Mouse (Mus musculus) cerebellum, adult 11 months (tissue): ENCODE results near the gene Dnaaf3.

Source experiments
- DNase-seq: peaks from one replicate; pipeline ENCODE4 v3.0.0; 2022

Gene Dnaaf3

DNA sequence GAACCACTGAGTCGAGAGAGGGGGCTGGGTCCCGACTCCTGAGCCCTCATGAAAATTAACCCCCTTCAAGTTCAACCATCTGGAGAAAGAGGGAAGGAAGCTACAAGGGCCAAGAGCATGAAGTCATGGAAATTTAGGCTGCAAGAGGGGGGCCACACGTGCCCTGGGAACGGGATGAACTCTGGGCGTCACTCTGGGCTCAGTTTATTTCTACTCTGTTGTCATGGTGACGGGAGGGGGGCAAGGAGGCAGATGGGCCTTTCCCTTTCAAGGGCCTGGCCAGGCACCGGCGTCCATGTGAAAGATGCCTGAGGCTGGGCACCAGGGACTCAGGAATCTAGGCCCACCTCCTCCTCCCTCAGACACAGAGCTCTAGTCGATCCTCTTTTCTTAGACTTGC, 34.0 kb downstream of the Dnaaf3 start:
- DNase-seq = no peak

DNA sequence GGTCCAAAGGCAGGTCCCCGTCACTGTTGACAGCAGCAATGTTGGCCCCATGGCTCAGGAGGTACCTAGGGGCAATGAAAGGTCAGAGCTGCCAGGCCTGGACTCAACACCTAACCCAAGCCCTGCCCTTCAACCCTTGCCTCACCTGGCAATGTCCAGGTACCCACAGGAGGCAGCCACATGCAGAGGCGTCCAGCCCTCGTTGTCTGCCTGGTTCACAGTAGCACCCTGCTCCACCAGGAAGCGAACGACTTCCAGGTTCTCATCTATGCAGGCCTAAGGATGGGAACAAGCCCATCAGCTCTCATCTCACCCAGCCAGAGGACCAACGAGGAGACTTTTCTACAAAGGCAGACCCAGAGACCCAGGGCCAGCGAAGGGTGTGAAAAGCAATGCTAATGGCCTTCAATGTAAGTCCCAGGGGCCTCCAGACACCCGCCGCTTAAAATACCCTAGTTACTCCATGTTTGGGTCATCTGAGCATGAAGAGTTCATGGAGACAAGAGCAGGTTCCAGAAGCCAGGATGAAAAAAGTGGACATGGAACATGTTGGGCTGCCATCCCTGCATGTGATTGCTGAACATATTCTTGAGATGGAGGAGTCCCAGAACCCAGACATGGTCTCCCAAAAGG, 34.9 kb downstream of the Dnaaf3 start:
- no peak for DNase-seq

DNA sequence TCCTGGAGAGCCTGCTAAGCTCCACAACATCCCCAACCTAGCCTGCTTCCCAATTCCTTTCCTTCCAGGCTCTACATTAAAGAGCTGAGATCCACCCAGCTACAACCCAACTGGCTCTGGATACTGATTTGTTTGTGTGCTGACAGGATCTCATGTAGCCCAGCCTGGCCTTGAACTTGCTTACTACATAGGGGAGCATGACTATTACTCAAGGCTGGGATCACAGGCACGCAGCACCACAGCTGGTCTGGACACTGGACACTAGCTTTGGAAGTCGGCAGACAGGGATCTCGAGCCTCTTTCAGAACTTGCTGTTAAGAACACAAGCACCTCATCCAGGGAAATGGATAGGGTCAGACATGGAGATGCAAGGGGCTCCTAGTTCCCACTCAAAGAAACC, 35.8 kb downstream of the Dnaaf3 start:
- DNase-seq = no peak

DNA sequence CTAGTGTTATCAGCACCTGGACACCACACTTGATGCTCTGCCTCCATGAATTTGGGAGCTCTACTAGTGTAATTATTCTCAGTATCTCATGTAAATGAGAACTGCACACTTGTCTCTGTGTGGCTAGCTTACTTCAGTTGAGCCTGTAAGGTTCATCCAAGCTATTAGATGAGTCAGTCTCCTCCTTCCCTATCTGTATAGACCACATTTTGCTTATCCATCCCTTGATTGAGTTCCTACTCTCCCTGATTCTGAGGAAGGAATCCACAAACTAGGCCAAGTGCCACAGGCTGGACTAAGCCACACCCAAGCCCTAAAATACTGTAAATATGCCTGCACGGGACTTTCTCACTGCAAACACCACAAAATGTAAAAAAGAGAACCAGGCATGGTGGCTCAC, 38.3 kb downstream of the Dnaaf3 start:
- no peak for DNase-seq

DNA sequence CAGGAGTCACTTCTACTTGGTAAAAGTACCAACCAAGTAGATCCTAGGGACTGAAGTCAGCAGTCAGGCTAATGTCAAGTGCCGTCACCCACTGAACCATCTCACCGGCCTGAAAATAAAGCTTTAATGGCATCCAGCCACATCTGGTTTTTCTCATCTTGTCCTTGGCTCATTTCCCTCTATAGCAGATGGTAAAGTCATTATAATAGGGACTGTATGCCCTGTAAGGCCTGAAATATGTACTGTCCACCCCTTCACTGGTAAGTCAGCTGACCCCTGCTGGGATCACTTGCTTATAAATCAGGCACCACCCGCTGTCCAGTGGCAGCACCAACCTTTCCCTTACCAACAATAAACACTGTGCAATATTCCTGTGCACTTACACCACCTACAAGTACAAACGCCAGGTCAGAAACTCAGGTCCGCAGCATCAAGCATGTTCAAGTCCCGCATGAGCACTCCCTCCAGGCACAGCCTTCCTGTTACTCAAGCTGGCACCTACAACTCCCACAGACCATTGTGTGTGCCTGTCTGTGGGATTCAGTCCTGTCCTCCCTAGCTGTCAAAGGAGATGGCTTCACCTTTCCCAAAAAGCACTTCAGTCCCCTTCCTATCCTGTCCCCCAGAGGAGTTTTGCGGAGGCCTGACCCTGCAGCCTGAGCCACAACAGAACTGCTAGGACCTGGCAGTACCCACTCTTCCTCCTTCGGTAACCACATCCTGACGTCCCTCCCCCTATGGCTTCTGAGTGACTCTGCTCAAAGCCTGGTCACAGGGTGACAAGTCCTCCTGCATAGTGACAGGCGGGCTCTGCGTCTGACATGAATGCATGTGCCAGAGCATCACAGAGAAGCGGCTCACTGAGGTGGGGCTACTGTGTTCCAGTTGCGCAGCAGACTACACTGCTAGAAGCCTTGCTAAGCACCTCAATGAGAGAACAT, 39.7 kb downstream of the Dnaaf3 start:
- DNase-seq = no peak

DNA sequence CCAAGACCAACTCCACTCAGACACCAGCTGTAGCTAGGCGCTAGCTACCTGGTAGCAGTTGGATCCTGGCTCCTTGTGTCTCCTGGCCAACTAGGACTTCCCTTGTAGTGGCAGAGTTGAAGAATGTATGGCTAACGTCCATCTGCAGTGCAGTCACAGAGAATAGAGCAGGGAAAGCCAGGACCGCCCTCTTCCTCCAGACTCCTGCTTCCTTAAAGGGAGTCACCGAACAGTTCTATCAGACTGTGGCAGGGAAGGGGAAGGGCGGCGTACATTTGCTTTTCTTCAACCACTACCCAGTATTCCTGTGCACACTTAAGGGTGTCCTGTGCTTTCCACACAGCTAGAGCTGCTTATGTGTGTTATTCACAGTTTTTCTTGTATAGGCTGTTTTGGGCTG, 40.9 kb downstream of the Dnaaf3 start:
- no peak for DNase-seq

DNA sequence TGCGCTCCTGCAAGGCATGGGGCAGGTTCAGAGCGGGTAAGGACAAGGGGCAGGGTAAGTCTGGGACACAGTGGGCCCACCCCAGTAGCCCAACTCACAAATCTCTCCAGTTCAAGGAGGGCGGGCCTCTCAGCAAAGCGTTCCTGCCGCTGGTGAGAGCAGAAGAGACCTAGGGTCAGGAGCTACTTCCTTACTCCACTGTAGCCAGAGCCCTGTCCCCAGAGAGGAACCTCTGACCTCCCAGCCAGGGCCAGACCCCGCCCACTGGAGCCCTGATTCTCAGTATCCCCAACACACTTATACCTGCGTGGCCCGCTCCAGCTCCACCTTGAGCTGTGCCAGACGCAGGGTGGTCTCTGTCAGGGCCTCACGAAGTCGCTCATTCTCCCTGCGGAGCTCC, 50.0 kb downstream of the Dnaaf3 start:
- DNase-seq = no peak

DNA sequence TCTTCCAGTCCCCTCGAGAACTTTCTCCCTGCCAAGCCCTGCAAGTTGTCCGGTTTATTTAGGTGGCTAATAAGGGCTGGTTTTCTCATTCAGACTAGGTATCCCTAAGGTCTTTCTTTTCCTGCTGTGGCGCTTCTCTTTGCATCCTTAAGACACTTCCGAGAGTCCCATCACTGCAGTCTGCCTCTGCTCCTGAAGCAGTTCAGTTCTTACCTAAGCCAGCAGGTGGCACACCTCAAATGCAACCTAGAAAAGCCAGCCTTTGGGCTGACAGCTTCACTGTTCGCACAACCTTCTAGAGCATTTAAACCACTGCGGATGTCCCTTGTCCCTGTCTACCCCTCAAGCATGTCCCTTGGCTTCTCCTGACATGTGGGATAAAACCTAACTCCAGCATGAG, 52.6 kb downstream of the Dnaaf3 start:
- no peak for DNase-seq

DNA sequence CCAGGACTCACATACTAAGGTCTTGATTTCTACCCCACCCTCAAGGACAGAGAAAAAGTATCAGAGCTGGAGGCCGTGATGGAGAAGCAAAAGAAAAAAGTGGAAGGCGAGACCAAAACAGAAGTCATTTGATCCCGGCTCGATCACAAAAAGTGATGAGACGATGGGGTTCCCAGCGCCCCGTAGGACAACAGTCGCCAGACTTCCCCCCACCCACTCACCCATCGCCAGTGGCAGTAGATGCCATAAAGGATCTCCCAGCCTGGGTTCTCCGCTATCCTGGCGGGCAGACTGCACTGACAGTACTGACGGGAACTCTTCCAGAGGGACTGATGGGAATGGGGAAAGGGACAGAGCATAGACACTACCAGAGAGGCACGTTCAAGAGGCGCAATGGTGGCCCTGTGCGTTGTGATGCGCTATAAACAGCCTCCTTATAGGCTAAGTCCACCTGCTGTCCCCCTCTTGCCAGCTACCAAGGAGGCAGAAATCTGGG, 53.4 kb downstream of the Dnaaf3 start:
- no peak for DNase-seq

DNA sequence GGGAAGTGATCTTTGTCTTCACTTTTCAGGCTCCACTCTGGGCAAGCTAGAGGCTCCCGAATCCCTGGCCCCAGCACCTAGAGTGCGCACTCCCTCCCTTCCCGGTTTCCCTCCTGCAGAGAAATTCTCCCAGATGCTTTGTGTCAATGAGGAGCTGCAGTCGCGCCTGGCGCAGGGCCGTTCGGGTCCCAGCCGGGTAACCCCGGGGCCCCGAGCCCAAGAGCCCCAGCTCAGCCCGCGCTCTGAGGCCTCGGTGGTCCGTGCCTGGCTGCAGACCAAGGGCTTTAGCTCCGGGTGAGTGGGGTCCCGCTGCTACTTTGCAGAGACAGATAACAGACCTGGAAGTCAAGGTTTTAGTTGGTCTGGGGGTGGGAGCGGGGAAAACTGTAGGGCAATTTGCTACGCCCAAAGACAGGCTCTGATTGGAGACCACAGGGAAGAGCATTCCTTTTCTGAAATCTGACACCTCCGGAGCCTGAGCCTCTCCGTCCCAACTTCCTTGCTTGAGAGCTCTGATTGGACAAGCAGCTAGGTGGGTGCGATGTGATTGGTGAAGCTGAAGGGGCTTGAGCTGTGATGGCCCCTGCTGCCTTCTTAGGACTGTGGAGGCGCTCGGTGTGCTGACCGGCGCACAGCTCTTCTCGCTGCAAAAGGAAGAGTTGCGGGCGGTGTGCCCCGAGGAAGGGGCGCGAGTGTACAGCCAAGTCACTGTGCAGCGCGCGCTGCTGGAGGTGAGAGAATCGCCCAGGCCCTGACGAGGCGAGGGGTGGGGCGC, 54.0 kb downstream of the Dnaaf3 start:
- DNase-seq = peak; percentile 63

DNA sequence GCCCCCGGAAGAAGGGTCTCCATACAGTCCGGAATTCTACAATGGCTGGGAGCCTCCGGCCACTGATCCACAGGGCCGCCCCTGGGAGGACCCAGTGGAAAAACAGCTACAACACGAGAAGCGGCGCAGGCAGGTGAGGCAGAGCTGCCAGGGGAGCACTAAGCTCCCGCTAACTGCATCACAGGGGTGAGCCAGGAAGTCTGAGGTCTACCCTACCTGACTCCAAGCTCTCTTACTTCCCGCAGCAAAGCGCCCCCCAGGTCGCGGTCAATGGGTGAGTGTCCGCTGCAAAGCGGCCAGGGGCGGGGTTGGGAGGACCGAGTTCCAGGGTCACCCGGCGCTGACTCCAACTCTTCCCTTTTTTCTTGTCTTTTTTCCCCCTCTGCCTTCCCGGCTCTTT, 58.3 kb downstream of the Dnaaf3 start:
- no peak for DNase-seq
